Mouse (Mus musculus) olfactory bulb, adult 2 months (tissue): ENCODE measurements around the gene Nipal3. TPM values are rescaled to one million over a fixed set of nuclear protein-coding genes. Genes with fewer than 3 reads are reported as not detected.

Source experiments
- H3K27ac ChIP-seq: fragments of 200-500 bp; 2 replicates; pipeline ENCODE4 v1.5.1; 2012; ENCODE audit warnings: low read depth, low read length; ENCODE audit not compliant: insufficient read depth
- H3K4me1 ChIP-seq: fragments of 200-500 bp; 2 replicates; pipeline ENCODE4 v1.6.1; 2012; ENCODE audit warnings: low read length; ENCODE audit not compliant: control insufficient read depth, insufficient read depth
- H3K4me3 ChIP-seq: fragments of 200-500 bp; 2 replicates; pipeline ENCODE4 v1.5.1; 2012; ENCODE audit warnings: mild to moderate bottlenecking, low read depth, low read length, moderate library complexity; ENCODE audit not compliant: insufficient read depth
- CTCF ChIP-seq: fragments of 200-500 bp; IDR thresholded peaks from 2 replicates; pipeline ENCODE4 v1.5.1; 2012; ENCODE audit warnings: low read depth, mild to moderate bottlenecking, low read length, moderate library complexity; ENCODE audit not compliant: insufficient read depth
- POLR2A ChIP-seq: fragments of 200-500 bp; IDR thresholded peaks from 2 replicates; pipeline ENCODE4 v1.6.1; 2012; ENCODE audit warnings: mild to moderate bottlenecking, low read depth, low read length, moderate library complexity; ENCODE audit not compliant: insufficient read depth
- WGBS: fragments of 180-500 bp; shearing (Covaris S2); methylation state at CpG from one replicate; pipeline ENCODE4 v1.1.7; 2018; 5-methylcytosine and 5-hydroxymethylcytosine counted together
- polyA plus RNA-seq: library from polyadenylated mRNA; stranded (reverse); fragments of >200 nt; gene quantifications from 2 replicates; pipeline ENCODE4 v1.2.4, GENCODE M21; 2012; ENCODE audit warnings: low replicate concordance; ENCODE audit not compliant: missing spikeins, insufficient read depth, insufficient read length

Nipal3 gene
- polyA plus RNA-seq, 1 experiment: not detected

DNA sequence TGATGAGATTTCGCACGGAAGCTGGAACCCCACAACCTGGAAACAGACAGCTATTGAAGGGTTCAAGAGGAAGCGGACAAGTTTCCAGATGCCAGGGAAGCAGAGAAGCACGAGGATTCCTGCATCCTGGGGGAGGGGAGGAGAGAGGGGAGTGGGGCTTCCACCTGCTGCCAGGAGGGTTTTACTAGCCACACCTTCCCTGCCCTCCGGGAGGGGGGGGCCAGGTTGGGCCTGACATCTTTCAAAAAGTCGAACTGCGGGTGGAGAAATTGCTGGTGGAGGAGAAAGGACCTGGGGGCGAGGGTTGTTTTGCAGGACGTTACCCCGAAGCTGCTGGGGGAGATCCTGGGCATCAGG is 61.8 kb downstream of the Nipal3 start:
- Histone ChIP-seq H3K4me3 (peak overlapping the region; percentile 100), H3K27ac (0 out of 2 replicates have a peak overlapping the region, but pooled peaks have one; percentile 60), H3K4me1 (peaks cover 11% of the 10 kb centered on the region)
- WGBS: 13% methylated on average over 10 of the region's 10 CpGs
- TF ChIP-seq POLR2A: no peak
- no peak for TF ChIP-seq CTCF

DNA sequence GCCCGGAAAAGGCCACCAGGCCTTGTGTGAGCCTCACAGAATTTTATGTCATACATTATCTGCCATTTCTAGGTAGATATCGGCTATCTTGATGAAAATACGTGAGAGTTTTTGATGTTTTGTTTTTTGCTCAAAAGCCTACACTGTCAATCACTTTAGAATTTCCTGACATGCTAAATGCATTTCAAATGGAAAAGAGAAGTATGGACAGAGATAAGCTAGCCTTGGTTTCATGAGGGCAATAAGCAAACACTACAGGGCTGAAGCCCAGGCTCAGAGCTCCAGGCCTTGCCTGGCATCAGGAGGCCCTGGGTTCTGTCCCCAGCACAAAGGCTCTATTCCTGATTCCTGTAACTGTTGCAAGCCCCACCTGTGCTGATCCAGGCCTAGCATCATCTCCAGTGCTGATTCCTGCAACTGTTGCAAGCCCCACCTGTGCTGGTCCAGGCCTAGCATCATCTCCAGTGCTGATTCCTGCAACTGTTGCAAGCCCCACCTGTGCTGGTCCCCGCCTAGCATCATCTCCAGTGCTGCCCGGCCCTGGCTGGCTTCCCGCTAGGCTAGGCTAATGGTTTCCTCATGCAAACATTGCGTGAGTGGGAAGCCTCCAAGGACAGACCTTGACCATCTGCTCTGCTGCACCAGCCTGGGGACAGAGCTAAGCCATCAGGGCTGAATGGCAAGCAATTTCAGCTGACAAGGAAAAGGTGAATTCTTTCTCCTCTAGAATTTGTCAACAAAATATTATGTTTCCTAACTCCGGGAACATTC is 64.7 kb downstream of the Nipal3 start:
- Histone ChIP-seq H3K4me3 (no peak overlapping the region), H3K27ac (no peak overlapping the region), H3K4me1 (peaks cover 13% of the 10 kb centered on the region)
- WGBS: 91% methylated on average over 8 of the region's 8 CpGs
- TF ChIP-seq POLR2A: no peak
- TF ChIP-seq CTCF: no peak

DNA sequence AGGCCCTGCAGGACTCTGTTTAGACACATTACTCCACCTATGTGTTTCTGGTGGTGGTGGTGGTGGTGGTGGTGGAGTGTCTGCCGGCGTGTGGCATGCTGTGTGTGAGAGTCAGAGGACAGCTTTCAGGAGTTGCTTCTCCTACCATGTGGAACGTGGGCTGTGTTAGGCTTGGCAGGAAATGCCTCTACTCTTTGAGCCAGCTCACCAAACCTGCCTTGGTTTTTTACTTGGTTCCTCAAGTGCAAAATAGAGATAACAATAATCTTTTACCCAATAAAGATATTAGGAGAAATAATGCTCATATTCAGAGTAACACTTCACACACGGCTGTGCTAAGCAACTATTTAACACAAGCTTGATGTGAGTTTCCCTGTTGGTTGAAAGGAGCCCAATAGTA is 65.5 kb downstream of the Nipal3 start:
- 89% methylated on average over 4 of the region's 4 CpGs for WGBS
- H3K4me3 ChIP-seq: no peak overlapping the region
- H3K27ac ChIP-seq: no peak overlapping the region
- peaks cover 10% of the 10 kb centered on the region for H3K4me1 ChIP-seq
- TF ChIP-seq POLR2A (no peak), CTCF (no peak)

DNA sequence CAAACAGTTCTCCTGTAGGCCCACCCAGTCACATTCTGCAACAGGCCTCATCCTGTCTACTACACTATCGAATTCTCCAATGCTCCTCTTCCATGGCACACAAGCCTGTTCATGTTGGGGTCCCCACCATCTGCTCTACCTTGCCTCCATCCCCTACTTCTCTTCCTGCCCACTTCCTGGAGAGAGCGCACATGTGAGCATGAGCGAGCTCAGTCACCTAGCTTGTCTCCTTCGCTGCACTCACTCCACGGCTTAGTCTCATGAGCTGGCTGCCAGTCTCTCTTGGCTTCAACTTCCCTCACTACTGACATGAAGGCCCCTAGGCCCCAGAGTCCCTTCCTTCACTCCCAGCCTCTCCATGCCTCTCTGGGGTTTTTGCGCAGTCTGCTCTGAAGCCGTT is 68.3 kb downstream of the Nipal3 start:
- H3K27ac ChIP-seq: no peak overlapping the region
- no peak overlapping the region for H3K4me3 ChIP-seq
- peaks cover 2% of the 10 kb centered on the region; the same call in 1 of the 2 replicates for H3K4me1 ChIP-seq
- 92% methylated on average over 7 of the region's 7 CpGs for WGBS
- TF ChIP-seq POLR2A: no peak
- no peak for TF ChIP-seq CTCF

DNA sequence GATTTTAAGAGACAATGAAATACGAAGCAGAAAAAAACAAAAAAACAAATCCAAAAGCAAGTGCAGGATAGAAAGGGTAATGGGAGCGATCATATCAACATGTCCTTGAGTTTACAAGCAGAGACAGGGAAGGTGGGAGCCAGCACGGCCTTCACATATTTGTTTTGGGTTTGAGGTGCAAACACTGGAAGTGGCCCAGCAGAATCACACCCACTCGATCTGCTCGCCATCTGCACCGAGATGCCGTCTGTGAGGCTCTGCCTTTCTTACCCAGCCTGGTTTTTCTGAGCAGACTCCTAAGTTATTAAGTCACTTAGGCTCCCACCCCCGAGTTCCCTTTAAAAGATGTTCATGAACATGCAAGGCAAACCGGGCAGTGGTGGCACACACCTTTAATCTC is 69.2 kb downstream of the Nipal3 start:
- Histone ChIP-seq H3K27ac (no peak overlapping the region), H3K4me1 (peaks cover 2% of the 10 kb centered on the region; the same call in 1 of the 2 replicates), H3K4me3 (no peak overlapping the region)
- TF ChIP-seq POLR2A (no peak), CTCF (no peak)
- 55% methylated on average over 9 of the region's 9 CpGs for WGBS

DNA sequence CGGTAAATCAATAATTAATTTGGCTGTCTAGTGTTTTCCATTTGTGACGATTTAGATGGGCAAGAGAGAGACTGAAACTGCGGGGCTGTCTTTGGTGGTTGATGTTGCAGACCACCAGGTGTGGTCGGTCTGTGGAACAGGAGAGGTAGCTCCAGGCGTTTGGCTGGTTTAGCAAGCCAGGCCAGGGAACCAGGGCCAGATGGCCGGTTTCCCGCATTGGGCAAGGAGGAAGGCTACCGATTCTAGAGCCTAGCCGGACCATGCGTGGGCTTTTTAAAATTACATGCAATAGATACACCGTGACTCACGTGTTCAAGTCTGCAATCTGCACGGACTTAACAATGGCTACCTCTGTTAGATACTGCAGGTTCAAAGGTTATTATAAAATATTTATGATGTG is 73.9 kb downstream of the Nipal3 start:
- 95% methylated on average over 13 of the region's 13 CpGs for WGBS
- H3K27ac ChIP-seq: no peak overlapping the region
- H3K4me3 ChIP-seq: no peak overlapping the region
- H3K4me1 ChIP-seq: no peaks in the 10 kb centered on the region
- TF ChIP-seq POLR2A: no peak
- TF ChIP-seq CTCF: no peak

DNA sequence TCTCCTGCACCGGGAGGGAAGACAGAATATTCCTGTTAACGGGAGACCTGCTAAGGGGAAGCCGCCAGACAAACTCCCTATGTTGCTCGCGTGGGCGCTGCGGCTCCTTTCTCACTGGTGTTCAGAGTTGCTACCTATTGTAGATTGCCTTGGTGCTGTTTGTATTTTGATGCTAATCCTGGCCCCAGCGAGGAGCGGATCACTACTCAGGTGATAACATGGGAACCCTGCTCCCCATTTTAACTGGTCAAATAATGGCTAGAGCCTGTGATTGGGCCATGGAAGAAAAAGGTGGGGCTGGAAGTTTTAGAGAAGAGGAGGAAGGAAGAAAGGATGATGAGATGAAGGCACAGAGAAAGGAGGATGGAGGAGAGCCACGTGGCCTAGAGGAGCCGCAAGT is 74.4 kb downstream of the Nipal3 start:
- TF ChIP-seq CTCF: no peak
- WGBS: 87% methylated on average over 11 of the region's 11 CpGs

DNA sequence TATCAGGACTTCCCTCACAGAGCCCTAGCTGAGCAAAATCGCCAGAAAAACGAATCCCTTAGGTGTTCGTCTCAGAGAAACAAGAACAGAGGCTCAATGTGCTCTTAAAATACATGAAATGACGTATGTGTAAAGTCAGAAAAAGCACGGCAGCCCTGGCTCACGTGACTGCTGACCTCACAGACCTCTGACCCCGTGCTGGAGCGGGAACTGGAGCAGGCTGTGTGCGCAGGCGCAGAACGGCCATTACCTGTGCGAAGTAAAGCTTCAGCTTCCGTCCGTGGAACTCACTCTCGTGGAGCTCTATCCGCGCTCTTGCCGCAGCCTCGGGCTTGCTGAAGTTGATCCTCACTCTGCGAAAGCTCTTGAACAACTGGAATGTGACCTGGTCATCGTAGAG is 74.8 kb downstream of the Nipal3 start:
- 95% methylated on average over 21 of the region's 21 CpGs for WGBS
- no peak overlapping the region for H3K4me3 ChIP-seq
- H3K4me1 ChIP-seq: no peaks in the 10 kb centered on the region
- no peak overlapping the region for H3K27ac ChIP-seq
- TF ChIP-seq CTCF (no peak), POLR2A (no peak)

More for the DNA sequence above, 74.4 kb downstream of the Nipal3 start:
- Histone ChIP-seq H3K4me3 (no peak overlapping the region), H3K27ac (no peak overlapping the region), H3K4me1 (no peaks in the 10 kb centered on the region)

DNA sequence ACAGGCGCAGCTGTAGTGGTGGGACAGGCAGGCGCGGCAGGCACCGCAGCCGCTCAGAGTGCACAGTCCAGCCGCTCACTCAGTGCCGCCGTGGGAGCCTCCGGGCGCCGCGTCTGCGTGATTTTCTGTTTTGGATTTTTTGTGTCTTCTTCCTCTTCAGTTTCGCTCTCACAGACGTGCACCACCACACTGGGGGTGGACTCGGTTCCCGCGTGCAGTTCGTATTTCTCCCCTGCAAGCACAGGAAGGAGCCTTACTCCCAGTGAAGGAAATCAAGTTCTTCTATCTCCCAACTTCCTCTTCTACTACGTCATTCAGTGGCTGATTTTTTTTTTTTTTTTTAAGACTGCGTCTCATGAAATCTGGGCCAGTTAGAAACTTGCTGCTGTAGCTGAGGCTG is 78.5 kb downstream of the Nipal3 start:
- TF ChIP-seq CTCF (no peak), POLR2A (no peak)
- WGBS: 94% methylated on average over 21 of the region's 21 CpGs
- Histone ChIP-seq H3K4me1 (no peaks in the 10 kb centered on the region), H3K27ac (no peak overlapping the region), H3K4me3 (no peak overlapping the region)

DNA sequence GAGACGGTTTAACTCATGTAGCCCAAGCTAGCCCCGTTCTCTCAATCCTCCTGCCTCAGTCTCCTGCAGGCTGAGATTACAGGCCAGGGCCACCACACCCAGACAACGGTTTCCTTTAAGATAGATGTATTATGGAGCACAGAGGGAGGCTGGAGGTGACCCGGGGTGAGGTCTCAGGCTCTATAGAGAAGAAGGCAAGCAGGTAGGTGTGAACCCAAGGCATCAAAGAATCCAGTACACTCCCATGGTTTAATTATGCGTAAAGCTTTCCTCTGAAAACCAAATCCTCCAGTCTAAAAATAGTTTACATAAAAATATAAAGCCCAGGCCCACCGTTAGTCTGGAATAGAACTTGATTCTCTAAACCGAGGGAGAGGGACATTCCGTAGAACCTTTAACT is 81.3 kb downstream of the Nipal3 start:
- WGBS: 73% methylated on average over 8 of the region's 8 CpGs
- no peaks in the 10 kb centered on the region for H3K4me1 ChIP-seq
- H3K27ac ChIP-seq: no peak overlapping the region
- H3K4me3 ChIP-seq: no peak overlapping the region
- TF ChIP-seq POLR2A: no peak
